Mouse (Mus musculus) brain, embryonic 14.5 days (tissue): Measurements from ENCODE around the gene Cpa4.

Experiments
- CTCF ChIP-seq: fragments of 200-500 bp; IDR thresholded peaks from 2 replicates; pipeline ENCODE4 v1.5.1; 2012; ENCODE audit warnings: inconsistent platforms, mild to moderate bottlenecking, moderate library complexity, borderline replicate concordance; ENCODE audit not compliant: insufficient read depth, insufficient read length; ENCODE audit errors: extremely low read depth
- POLR2A ChIP-seq: fragments of 200-500 bp; IDR thresholded peaks from 2 replicates; pipeline ENCODE4 v1.6.1; 2012; ENCODE audit warnings: mild to moderate bottlenecking, inconsistent platforms, borderline replicate concordance; ENCODE audit not compliant: poor library complexity, insufficient read depth, insufficient read length, severe bottlenecking; ENCODE audit errors: extremely low read depth

- TF ChIP-seq CTCF (no peak), POLR2A (no peak)
Measured at GRCm38 (mm10) chr6:30538240-30538639, 29.9 kb upstream of the Cpa4 start.
